Mouse (Mus musculus) embryonic fibroblast, embryonic 13.5 days (primary cell): ENCODE measurements around the gene Thsd4. TPM values are rescaled to one million over a fixed set of nuclear protein-coding genes. Genes with fewer than 3 reads are reported as not detected.
"Not testable (repeated sequence)": the region's sequence is repeated elsewhere in the genome, so short reads cannot be mapped to it uniquely, and the experiment has no call there.

Experiments
- H3K27ac ChIP-seq: 2 replicates; pipeline ENCODE4 v1.5.1; 2012; ENCODE audit warnings: low read length, control low read depth, inconsistent platforms; ENCODE audit not compliant: insufficient read depth
- H3K4me1 ChIP-seq: 2 replicates; pipeline ENCODE4 v1.6.1; 2011; ENCODE audit warnings: low read length; ENCODE audit not compliant: control insufficient read depth, insufficient read depth
- H3K4me3 ChIP-seq: 2 replicates; pipeline ENCODE4 v1.5.1; 2011; ENCODE audit warnings: mild to moderate bottlenecking, control low read depth, low read length; ENCODE audit not compliant: insufficient read depth
- CTCF ChIP-seq: IDR thresholded peaks from 2 replicates; pipeline ENCODE4 v1.5.1; 2011; ENCODE audit warnings: mild to moderate bottlenecking, control low read depth, low read length, moderate library complexity, borderline replicate concordance; ENCODE audit not compliant: insufficient read depth
- POLR2A ChIP-seq: IDR thresholded peaks from 2 replicates; pipeline ENCODE4 v1.6.1; 2011; ENCODE audit warnings: low read depth, mild to moderate bottlenecking, control low read depth, low read length, moderate library complexity
- polyA plus RNA-seq: library from polyadenylated mRNA; stranded (reverse); fragments of >200 nt; gene quantifications from 2 replicates; pipeline ENCODE4 v1.2.4, GENCODE M21; 2011; ENCODE audit warnings: low read depth; ENCODE audit not compliant: missing spikeins, insufficient read length

The Thsd4 gene
- polyA plus RNA-seq, 1 experiment: 7.0 TPM

DNA sequence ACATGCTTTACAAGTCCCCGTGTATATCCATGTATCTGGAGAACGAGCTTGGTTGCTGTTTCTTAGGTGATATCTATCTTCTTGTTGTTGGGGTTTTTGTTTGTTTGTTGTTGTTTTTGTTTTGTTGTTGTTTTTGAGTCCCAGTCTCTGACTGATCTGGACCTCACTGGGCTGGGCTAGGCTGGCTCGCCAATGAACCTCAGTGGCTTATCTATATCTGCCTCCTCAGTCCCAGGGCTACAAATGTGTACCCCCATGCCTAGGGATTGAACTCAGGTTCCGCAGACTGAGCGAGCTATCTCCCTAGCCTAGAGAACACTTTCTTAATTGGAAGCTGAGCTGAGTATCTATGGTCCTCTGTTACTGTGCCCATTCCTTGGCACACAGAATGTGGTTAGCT, 241.1 kb downstream of the Thsd4 start:
- Histone ChIP-seq H3K27ac (no peak overlapping the region), H3K4me3 (no peak overlapping the region), H3K4me1 (no peaks in the 10 kb centered on the region)
- no peak for TF ChIP-seq POLR2A
- no peak for TF ChIP-seq CTCF

DNA sequence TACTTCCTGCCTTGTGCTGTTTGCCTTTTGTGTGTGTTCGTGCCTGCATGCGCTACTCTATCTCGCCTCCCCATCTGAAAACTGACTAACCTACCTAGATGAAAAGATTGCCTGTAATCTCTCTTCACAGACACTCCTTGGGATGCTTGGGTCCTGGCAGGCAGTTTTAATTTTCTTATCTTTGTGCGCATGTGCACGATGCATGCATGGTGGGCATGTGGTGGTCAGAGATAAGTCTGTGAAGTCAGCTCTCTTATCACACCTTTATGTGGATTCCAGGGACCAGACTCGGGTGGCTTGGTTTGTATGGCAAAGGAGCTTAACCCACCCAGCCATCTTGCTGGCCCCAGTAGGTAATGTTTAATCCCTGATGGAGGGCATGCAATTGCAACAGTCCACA, 242.3 kb downstream of the Thsd4 start:
- Histone ChIP-seq H3K4me1 (no peaks in the 10 kb centered on the region), H3K4me3 (no peak overlapping the region), H3K27ac (no peak overlapping the region)
- TF ChIP-seq POLR2A (no peak), CTCF (no peak)

DNA sequence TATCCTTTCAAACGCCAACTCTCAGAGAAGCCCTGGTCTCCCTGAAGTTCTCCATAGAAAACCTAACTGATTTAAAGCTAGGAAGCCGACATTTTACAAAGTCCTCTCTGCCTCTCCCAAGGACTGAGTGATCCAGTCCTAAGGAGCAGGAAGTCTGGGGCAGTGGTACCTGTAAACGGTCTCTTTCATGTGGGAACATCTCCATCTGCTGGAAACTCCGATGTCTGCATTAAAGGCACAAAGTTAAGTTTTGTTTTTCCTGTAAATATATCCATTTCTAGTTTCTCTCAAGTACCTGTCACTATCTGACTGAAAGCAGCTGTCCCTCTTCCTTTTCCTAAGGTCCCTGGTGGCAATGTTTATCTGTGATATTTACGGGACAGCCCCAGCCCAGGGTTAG, 245.5 kb downstream of the Thsd4 start:
- TF ChIP-seq POLR2A (no peak), CTCF (no peak)
- Histone ChIP-seq H3K4me3 (no peak overlapping the region), H3K4me1 (no peaks in the 10 kb centered on the region), H3K27ac (no peak overlapping the region)

DNA sequence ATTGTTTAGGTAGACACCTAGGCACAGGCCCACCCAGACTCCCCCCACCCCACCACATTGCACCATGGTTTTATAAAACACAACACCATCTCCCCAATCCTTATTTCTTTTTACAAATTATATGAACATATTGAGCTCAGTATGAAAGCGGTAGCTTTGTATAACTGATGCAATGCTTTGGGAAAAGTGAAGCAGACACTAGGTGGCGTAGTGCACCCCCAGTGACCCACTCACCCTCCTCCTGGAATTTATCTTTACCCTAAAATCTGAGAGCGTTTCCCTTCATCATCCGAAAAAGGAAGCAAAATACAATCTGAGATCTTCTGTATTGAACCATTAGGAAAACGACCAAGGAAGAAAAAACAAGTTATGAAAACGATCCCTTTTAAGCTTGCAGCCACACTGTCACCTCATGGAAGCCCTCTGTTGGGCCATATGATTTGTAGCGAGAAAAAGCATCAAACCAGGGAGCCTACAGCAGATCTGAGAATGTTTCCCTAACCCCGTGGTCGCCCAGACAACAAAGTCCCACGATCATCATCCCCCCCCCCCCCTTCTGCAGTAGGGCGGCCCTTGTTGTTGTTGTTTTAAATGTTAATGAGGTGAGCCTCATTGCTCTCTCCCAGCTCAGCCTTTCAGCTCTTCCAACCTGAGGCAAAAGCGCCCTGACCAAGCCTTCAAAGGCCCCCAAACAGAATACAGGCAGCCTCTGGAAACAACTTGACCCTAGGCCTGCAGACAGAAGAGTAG, 246.3 kb downstream of the Thsd4 start:
- H3K4me1 ChIP-seq: no peaks in the 10 kb centered on the region
- no peak overlapping the region for H3K4me3 ChIP-seq
- TF ChIP-seq POLR2A: no peak
- peak; percentile 47; the same call in 1 of the 2 replicates for TF ChIP-seq CTCF
- H3K27ac ChIP-seq: no peak overlapping the region

DNA sequence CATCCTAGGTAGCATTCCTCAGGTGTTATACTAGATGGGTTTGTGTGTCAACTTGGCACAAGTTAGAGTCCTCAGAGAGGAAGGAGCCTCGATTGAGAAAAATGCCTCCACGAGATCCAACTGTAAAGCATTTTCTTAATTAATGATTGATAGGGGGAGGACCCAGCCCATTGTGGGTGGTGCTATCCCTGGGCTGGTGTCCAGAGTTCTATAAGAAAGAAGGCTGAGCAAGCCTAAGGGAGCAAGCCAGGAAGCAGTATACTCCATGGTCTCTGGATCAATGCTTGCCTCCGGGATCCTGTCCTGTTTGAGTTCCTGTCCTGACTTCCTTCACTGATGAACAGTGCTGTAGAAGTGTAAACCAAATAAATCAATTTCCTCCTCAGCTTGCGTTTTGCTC, 247.3 kb downstream of the Thsd4 start:
- H3K4me3 ChIP-seq: no peak overlapping the region
- no peak overlapping the region for H3K27ac ChIP-seq
- TF ChIP-seq POLR2A (no peak), CTCF (no peak)
- no peaks in the 10 kb centered on the region for H3K4me1 ChIP-seq

DNA sequence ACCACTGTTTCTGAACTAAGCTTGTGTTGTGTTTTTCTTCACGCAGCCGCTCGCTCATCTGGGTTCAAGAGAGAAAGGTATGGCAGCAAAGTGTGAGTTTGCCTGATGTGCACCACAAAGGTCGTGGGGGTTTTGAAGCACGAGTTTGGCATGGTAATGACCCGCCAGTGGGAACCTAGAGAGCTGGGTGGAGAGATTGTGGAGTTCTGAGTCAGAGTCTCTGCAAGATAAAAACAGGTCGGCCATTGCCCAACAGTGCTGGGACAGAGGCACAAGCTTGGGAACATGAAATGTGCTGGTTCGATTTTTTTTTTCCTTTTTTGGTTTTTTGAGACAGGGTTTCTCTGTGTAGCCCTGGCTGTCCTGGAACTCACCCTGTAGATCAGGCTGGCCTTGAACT, 249.5 kb downstream of the Thsd4 start:
- not testable (repeated sequence) for H3K27ac ChIP-seq, H3K4me1 ChIP-seq, H3K4me3 ChIP-seq

GRCm38 (mm10) chr9:60271940-60272339, 249.9 kb downstream of the Thsd4 start:
- Histone ChIP-seq H3K4me1 (no peaks in the 10 kb centered on the region), H3K27ac (no peak overlapping the region), H3K4me3 (no peak overlapping the region)
- TF ChIP-seq CTCF (no peak), POLR2A (no peak)

GRCm38 (mm10) chr9:60269807-60270206, 252.0 kb downstream of the Thsd4 start:
- TF ChIP-seq CTCF (no peak), POLR2A (no peak)
- Histone ChIP-seq H3K4me3 (no peak overlapping the region), H3K4me1 (no peaks in the 10 kb centered on the region), H3K27ac (no peak overlapping the region)

GRCm38 (mm10) chr9:60267273-60267626, 254.6 kb downstream of the Thsd4 start:
- Histone ChIP-seq H3K4me3 (no peak overlapping the region), H3K4me1 (no peaks in the 10 kb centered on the region; the same call in 1 of the 2 replicates), H3K27ac (no peak overlapping the region)
- TF ChIP-seq POLR2A (no peak), CTCF (no peak)

DNA sequence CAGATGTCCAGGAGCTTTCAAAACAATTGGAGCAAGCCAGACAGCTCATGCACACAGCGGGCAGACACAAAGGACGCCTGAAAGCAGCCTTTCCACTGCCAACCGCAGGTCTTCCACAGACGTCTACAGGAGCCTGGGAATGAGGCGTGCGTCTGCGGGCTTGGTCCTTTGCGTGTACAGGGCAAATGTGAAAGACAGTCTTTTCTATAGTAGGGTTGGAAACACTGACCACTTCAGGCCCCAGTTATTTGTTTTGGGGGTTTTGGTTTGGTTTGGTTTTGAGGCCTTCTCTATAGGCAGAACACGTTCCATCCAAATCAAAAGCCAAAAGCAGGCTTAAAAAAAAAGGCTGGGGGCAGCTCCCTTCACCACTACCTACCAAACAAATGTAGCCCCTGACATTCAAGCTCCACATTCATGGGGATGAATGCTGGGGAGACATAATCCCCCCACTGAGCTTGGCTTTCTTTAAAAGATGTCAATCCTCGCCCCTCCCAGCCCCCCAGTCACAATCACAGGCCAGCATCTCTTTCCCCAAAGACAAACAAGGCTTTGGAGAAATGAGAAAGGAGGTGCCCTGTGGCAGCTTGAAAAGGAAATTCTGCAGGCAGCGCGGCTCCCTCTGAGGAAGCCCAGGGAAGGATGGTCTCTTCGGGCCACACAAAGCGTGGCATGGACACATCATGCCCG, 255.1 kb downstream of the Thsd4 start:
- no peak overlapping the region for H3K4me3 ChIP-seq
- TF ChIP-seq POLR2A (no peak), CTCF (no peak)
- H3K27ac ChIP-seq: no peak overlapping the region
- H3K4me1 ChIP-seq: no peaks in the 10 kb centered on the region; the same call in 1 of the 2 replicates
